Mouse (Mus musculus) cortical plate, adult 2 months (tissue): Measurements from ENCODE around the gene B2m.

Source experiments
- CTCF ChIP-seq: fragments of 200-500 bp; IDR thresholded peaks from 2 replicates; pipeline ENCODE4 v1.5.1; 2011; ENCODE audit warnings: mild to moderate bottlenecking, control low read depth, low read length; ENCODE audit not compliant: insufficient read depth; ENCODE audit errors: extremely low read depth
- POLR2A ChIP-seq: fragments of 200-500 bp; IDR thresholded peaks from 2 replicates; pipeline ENCODE4 v1.6.1; 2011; ENCODE audit warnings: mild to moderate bottlenecking, low read length, control low read depth; ENCODE audit not compliant: insufficient read depth; ENCODE audit errors: extremely low read depth

DNA sequence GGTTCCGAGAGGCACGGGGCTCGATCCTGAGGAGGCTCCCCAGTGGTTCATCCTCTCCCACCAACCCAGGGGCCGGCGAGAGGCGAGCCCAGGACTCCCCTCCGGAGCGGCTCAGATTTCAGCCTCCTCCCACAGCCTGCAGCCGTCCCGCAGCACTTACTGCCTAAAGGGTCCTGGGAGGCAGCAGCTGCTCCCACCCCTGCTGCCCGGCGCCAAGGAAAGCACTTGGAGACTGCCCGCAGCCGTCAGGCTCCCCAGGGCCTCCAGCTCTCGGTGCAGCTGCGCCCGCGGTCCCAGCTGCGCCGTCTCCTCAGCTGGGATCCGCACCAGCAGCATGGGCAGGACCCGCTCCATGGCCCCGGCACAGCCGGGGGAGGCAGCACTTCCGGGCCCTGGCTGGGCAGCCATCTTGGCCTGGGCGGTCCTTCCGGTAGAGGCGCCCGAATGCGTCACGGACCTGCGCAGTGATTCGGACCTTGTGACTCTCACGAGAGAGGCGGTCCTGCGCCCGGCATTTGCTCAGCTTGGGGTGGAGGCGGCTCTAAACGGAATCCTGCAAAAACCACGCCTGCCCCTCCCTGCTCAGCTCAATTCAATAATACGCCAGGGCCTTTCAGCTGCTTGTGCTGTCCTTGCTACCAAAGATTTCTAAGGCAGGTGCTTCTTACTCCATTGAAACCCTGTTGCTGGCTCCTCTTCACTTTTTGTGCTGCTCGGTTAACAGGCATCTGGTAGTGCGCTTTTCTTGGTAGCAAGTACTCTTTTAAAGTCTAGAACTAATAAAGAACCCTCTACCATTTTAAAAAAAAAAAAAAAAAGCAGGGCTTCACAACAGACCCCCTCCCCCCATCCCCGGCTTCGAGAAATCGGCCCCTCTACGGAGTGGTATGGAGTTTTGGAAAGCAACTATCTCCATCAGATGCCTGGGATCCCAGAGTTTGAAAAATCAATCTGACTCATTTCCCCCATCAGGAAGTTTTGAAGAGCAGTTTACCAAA lies 29.2 kb upstream of the B2m start, which contains the start of gene Spg11:
- TF ChIP-seq POLR2A, result peak; percentile 92
- no peak for TF ChIP-seq CTCF
